Comparison of ENCODE assay signal across 8 mouse cellular contexts in genomic region chr9:21989230-21990110, GRCm38 (mm10). TPM values are rescaled to one million over a fixed set of nuclear protein-coding genes. Genes with fewer than 3 reads are reported as not detected.
DNase-seq lines count a peak whose midpoint lies in the region; ATAC-seq and TF ChIP-seq lines count a peak whose summit lies in the region.

Gene Rgl3 (minus strand): TSS chr9:21989446.

- H3K9ac ChIP-seq in hindbrain, postnatal 0 days (replicated peaks; ENCODE audit: low read length), result peak within 1 kb of the TSS; percentile 45
- no peak within 1 kb of the TSS for H3K9ac ChIP-seq in liver, embryonic 16.5 days (ENCODE audit: low read depth, low read length)
- H3K9ac ChIP-seq in neural tube, embryonic 14.5 days (replicated peaks; ENCODE audit: low read depth, low read length), result 0 out of 2 replicates have a peak within 1 kb of the TSS, but pooled peaks have one; percentile 21

- peak within 1 kb of the TSS; percentile 73 for H3K4me2 ChIP-seq in hindbrain, postnatal 0 days (ENCODE audit: low read depth, low read length)
- H3K4me2 ChIP-seq in liver, embryonic 16.5 days (ENCODE audit: low read depth, low read length), result peak within 1 kb of the TSS; percentile 55
- H3K4me2 ChIP-seq in neural tube, embryonic 14.5 days (ENCODE audit: low read depth, low read length), result peak within 1 kb of the TSS; percentile 51

- H3K9me3 ChIP-seq in hindbrain, postnatal 0 days (ENCODE audit: low read length), result no peaks in the 10 kb centered on the region
- H3K9me3 ChIP-seq in liver, embryonic 16.5 days (replicated peaks; ENCODE audit: control insufficient read depth, low read length), result no peaks in the 10 kb centered on the region
- H3K9me3 ChIP-seq in neural tube, embryonic 14.5 days (ENCODE audit: control insufficient read depth, low read length), result no peaks in the 10 kb centered on the region

- TF ChIP-seq CTCF in hindbrain, postnatal 0 days (IDR thresholded peaks at IDR 0.05; ENCODE audit: low read depth), result peak; percentile 18; the same call in 1 of the 2 replicates

- peak; percentile 43; the same call in 1 of the 2 replicates for ATAC-seq in hindbrain, postnatal 0 days
- ATAC-seq in liver, embryonic 16.5 days (ENCODE audit: low read depth), result no peak
- peak; percentile 41; the same call in 1 of the 2 replicates for ATAC-seq in neural tube, embryonic 14.5 days (ENCODE audit: low read depth)

- H3K27me3 ChIP-seq in hindbrain, postnatal 0 days (ENCODE audit: insufficient read depth, low read length), result peaks cover 27% of the 10 kb centered on the region
- H3K27me3 ChIP-seq in liver, embryonic 16.5 days (ENCODE audit: control insufficient read depth, insufficient read depth, low read depth, low read length), result peaks cover 81% of the 10 kb centered on the region
- peaks cover 28% of the 10 kb centered on the region for H3K27me3 ChIP-seq in neural tube, embryonic 14.5 days (ENCODE audit: control insufficient read depth, insufficient read depth, low read length)

- H3K36me3 ChIP-seq in hindbrain, postnatal 0 days (ENCODE audit: insufficient read depth, low read length), result no peaks in the 10 kb centered on the region
- H3K36me3 ChIP-seq in liver, embryonic 16.5 days (ENCODE audit: control insufficient read depth, insufficient read depth), result no peaks in the 10 kb centered on the region
- H3K36me3 ChIP-seq in neural tube, embryonic 14.5 days (ENCODE audit: control insufficient read depth, insufficient read depth, low read length), result no peaks in the 10 kb centered on the region

- WGBS in hindbrain, postnatal 0 days, result 4% methylated on average over 41 of the region's 42 CpGs
- WGBS in liver, embryonic 16.5 days (ENCODE audit: insufficient replicate concordance), result 2% methylated on average over 42 of the region's 42 CpGs
- WGBS in neural tube, embryonic 14.5 days, result under 1% methylated on average over 42 of the region's 42 CpGs

- no peak within 1 kb of the TSS for H3K27ac ChIP-seq in hindbrain, postnatal 0 days
- H3K27ac ChIP-seq in liver, embryonic 16.5 days (ENCODE audit: low read length), result no peak within 1 kb of the TSS
- no peak within 1 kb of the TSS for H3K27ac ChIP-seq in neural tube, embryonic 14.5 days (ENCODE audit: low read depth, low read length)

- DNase-seq in adrenal gland, adult (ENCODE audit: inconsistent age in 2 of 2, low spot score in 1 of 2), result peak; percentile 87 to 95
- peak; percentile 77 for DNase-seq in cerebellum, adult 8-10 months
- peak; percentile 57 for DNase-seq in gastrocnemius, postnatal 14 days
- DNase-seq in hindbrain, postnatal 0 days (ENCODE audit: low spot score), result no peak
- DNase-seq in left cerebral cortex, adult 8-10 months (ENCODE audit: low spot score in 2 of 2), result no peak
- DNase-seq in right cerebral cortex, postnatal 36 days (ENCODE audit: low spot score in 2 of 2), result no peak

- peaks cover 16% of the 10 kb centered on the region for H3K4me1 ChIP-seq in hindbrain, postnatal 0 days (ENCODE audit: insufficient read depth, low read length)
- H3K4me1 ChIP-seq in liver, embryonic 16.5 days (ENCODE audit: control insufficient read depth, low read depth, low read length), result peaks cover 6% of the 10 kb centered on the region
- peaks cover 14% of the 10 kb centered on the region for H3K4me1 ChIP-seq in neural tube, embryonic 14.5 days (ENCODE audit: control insufficient read depth, insufficient read depth, low read length)

- intact Hi-C loops in gastrocnemius, postnatal 14 days (cut with DNase I; ENCODE audit: low total_unique reads), result no loop called here

- H3K4me3 ChIP-seq in hindbrain, postnatal 0 days (ENCODE audit: low read length), result peak within 1 kb of the TSS; percentile 41
- H3K4me3 ChIP-seq in liver, embryonic 16.5 days (ENCODE audit: low read depth, low read length), result peak within 1 kb of the TSS; percentile 46
- peak within 1 kb of the TSS; percentile 27 for H3K4me3 ChIP-seq in neural tube, embryonic 14.5 days (ENCODE audit: low read depth, low read length)

RNA-seq across cellular contexts. Expression of gene Rgl3, which starts in this region (rescaled TPM):
- total RNA-seq in gastrocnemius, postnatal 14 days (2021), result under 1 TPM; 0.18 to 0.21 TPM
- total RNA-seq in hindbrain, postnatal 0 days (2014; rRNA removed), result 4.2 and 5.1 TPM in 2 replicates
- polyA plus RNA-seq in hindbrain, postnatal 0 days (2015; fragmentation: Nextera tagmentation; extraction: Ambion mirVana), result 2.5 and 3.5 TPM in 2 replicates
- polyA plus RNA-seq in liver, embryonic 16.5 days (2015; fragmentation: Nextera tagmentation; extraction: Ambion mirVana), result 0.14 and 0.32 TPM in 2 replicates
- 1.8 TPM in 2 replicates for polyA plus RNA-seq in neural tube, embryonic 14.5 days (2014; fragmentation: Nextera tagmentation; extraction: Ambion mirVana)
- total RNA-seq in left cerebral cortex, adult 8-10 months (2022), result 1 to 10 TPM; 2.7 to 4.4 (median 3.2) TPM

Comparison
In these comparisons a context has a peak if more than half of its experiments do, and no peak if none do; other contexts are left out.
1. Peak in DNase-seq in gastrocnemius, postnatal 14 days; RNA of the gene not detected or under 1 TPM.
2. DNase-seq: peak in adrenal gland, adult (2 of 2) and cerebellum, adult 8-10 months (single experiment); none in hindbrain, postnatal 0 days (single experiment), left cerebral cortex, adult 8-10 months (0 of 2) and right cerebral cortex, postnatal 36 days (0 of 2).
3. Peak in every context shown above with its lines, with median percentiles within 50 percentile points of each other: H3K4me2 ChIP-seq and H3K4me3 ChIP-seq.